Mouse (Mus musculus): Measurements from ENCODE around the gene Gm6763.
"Not testable (repeated sequence)": the region's sequence is repeated elsewhere in the genome, so short reads cannot be mapped to it uniquely, and the experiment has no call there.

Gene Gm6763

DNA sequence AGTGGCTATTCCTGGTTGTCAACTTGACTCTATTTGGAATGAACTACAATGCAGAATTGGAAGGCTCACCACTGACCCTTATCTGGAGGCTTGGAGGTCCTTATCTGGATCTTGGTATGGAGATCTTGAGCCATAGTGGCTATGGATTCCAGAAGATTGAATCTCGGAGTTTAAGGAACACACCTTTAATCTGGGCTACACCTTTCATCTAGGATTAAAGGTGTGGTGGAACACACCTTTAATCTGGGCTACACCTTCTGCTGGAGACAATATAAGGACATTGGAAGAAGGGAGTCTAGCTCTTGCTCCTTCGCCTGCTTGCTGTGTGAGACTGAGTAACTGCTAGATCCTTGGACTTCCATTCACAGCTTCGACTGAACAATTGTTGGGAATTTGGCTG is at the start of gene Gm6763:
Gm6763 (plus strand) TSS at position 301 of the 400 bp plus-strand sequence.
- DNase-seq (ENCODE audit: low spot score in 2 of 2), result not testable (repeated sequence)

DNA sequence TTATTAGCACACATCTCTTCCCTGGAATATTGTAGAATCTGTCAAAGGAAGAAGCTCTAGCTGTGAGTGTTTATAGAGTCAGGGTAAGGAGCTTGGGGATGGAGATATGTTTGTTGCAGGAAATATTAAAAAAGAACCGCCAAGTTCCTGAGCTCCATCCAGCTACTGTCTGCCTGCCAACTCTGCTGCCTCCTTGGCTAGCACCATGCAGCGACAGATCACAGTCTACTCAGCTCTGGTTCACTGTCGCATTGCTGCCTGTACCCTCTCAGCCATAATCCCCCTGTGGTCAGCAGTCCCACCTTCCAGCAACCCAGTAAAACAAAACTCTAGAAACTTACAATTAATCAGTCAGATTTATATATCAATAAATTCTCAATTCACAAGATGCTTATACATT is 41.3 kb upstream of the Gm6763 start:
- no peak for DNase-seq (ENCODE audit: low spot score in 2 of 2)

DNA sequence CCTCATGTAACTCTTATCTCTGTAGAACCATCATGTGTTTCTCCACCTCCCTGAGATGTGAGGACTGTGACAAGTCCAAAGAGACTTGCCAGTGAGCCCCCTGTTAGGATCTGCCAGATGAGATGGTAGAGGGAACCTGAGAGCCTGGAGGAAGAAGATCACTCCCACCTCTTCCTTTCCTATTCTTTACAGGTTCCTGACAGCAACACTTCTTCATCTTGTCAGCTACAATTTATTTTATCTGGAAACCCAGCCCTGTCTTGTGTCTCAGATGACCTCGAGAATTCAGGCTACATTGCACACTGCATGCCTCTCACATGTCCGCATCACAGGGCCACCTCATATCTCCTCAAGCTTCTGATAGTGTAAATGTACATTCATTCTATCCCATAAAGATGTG is 33.0 kb upstream of the Gm6763 start:
- no peak for DNase-seq (ENCODE audit: low spot score in 2 of 2)

DNA sequence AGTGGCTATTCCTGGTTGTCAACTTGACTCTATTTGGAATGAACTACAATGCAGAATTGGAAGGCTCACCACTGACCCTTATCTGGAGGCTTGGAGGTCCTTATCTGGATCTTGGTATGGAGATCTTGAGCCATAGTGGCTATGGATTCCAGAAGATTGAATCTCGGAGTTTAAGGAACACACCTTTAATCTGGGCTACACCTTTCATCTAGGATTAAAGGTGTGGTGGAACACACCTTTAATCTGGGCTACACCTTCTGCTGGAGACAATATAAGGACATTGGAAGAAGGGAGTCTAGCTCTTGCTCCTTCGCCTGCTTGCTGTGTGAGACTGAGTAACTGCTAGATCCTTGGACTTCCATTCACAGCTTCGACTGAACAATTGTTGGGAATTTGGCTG is 8.6 kb upstream of the Gm6763 start, which contains the start of gene Gm21293:
Gm21293 (plus strand) TSS at position 301 of the 400 bp plus-strand sequence.
- DNase-seq (ENCODE audit: low spot score in 2 of 2), result not testable (repeated sequence)

DNA sequence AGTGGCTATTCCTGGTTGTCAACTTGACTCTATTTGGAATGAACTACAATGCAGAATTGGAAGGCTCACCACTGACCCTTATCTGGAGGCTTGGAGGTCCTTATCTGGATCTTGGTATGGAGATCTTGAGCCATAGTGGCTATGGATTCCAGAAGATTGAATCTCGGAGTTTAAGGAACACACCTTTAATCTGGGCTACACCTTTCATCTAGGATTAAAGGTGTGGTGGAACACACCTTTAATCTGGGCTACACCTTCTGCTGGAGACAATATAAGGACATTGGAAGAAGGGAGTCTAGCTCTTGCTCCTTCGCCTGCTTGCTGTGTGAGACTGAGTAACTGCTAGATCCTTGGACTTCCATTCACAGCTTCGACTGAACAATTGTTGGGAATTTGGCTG is 8.4 kb downstream of the Gm6763 start, which contains the start of gene Gm8764:
Gm8764 (plus strand) TSS at position 301 of the 400 bp plus-strand sequence.
- not testable (repeated sequence) for DNase-seq (ENCODE audit: low spot score in 2 of 2)

DNA sequence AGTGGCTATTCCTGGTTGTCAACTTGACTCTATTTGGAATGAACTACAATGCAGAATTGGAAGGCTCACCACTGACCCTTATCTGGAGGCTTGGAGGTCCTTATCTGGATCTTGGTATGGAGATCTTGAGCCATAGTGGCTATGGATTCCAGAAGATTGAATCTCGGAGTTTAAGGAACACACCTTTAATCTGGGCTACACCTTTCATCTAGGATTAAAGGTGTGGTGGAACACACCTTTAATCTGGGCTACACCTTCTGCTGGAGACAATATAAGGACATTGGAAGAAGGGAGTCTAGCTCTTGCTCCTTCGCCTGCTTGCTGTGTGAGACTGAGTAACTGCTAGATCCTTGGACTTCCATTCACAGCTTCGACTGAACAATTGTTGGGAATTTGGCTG is 16.9 kb downstream of the Gm6763 start, which contains the start of gene Gm21304:
Gm21304 (plus strand) TSS at position 301 of the 400 bp plus-strand sequence.
- not testable (repeated sequence) for DNase-seq (ENCODE audit: low spot score in 2 of 2)

DNA sequence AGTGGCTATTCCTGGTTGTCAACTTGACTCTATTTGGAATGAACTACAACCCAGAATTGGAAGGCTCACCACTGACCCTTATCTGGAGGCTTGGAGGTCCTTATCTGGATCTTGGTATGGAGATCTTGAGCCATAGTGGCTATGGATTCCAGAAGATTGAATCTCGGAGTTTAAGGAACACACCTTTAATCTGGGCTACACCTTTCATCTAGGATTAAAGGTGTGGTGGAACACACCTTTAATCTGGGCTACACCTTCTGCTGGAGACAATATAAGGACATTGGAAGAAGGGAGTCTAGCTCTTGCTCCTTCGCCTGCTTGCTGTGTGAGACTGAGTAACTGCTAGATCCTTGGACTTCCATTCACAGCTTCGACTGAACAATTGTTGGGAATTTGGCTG is 25.4 kb downstream of the Gm6763 start, which contains the start of gene Gm21312:
Gm21312 (plus strand) TSS at position 301 of the 400 bp plus-strand sequence.
- not testable (repeated sequence) for DNase-seq (ENCODE audit: low spot score in 2 of 2)

DNA sequence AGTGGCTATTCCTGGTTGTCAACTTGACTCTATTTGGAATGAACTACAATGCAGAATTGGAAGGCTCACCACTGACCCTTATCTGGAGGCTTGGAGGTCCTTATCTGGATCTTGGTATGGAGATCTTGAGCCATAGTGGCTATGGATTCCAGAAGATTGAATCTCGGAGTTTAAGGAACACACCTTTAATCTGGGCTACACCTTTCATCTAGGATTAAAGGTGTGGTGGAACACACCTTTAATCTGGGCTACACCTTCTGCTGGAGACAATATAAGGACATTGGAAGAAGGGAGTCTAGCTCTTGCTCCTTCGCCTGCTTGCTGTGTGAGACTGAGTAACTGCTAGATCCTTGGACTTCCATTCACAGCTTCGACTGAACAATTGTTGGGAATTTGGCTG is 33.9 kb downstream of the Gm6763 start, which contains the start of gene Gm20765:
Gm20765 (plus strand) TSS at position 301 of the 400 bp plus-strand sequence.
- DNase-seq (ENCODE audit: low spot score in 2 of 2), result not testable (repeated sequence)

DNA sequence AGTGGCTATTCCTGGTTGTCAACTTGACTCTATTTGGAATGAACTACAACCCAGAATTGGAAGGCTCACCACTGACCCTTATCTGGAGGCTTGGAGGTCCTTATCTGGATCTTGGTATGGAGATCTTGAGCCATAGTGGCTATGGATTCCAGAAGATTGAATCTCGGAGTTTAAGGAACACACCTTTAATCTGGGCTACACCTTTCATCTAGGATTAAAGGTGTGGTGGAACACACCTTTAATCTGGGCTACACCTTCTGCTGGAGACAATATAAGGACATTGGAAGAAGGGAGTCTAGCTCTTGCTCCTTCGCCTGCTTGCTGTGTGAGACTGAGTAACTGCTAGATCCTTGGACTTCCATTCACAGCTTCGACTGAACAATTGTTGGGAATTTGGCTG is 42.4 kb downstream of the Gm6763 start, which contains the start of gene Gm4340:
Gm4340 (plus strand) TSS at position 301 of the 400 bp plus-strand sequence.
- not testable (repeated sequence) for DNase-seq (ENCODE audit: low spot score in 2 of 2)
